Mouse (Mus musculus) midbrain, postnatal 0 days (tissue): ENCODE data around the gene Shisal2a. TPM values are rescaled to one million over a fixed set of nuclear protein-coding genes. Genes with fewer than 3 reads are reported as not detected.

Experiments used
- ATAC-seq: fragments of 200-750 bp; cut with Nextera tagmentation; 2 replicates; pipeline ENCODE4 v1.8.0; 2017; ENCODE audit warnings: moderate number of reproducible peaks, mild to moderate bottlenecking, moderate TSS enrichment, moderate library complexity; ENCODE audit not compliant: low FRiP score
- DNase-seq: peaks from one replicate; pipeline ENCODE4 v3.0.0-alpha.2; 2015; ENCODE audit warnings: low spot score
- H3K27ac ChIP-seq: fragments of 300-500 bp; sonication (generic); 2 replicates; pipeline ENCODE4 v1.5.1; 2014; ENCODE audit warnings: low read depth, mild to moderate bottlenecking, low read length, mixed read lengths
- H3K27me3 ChIP-seq: fragments of 300-500 bp; sonication (generic); 2 replicates; pipeline ENCODE4 v1.6.1; 2014; ENCODE audit warnings: low read length, control low read depth, mixed read lengths; ENCODE audit not compliant: insufficient read depth
- H3K36me3 ChIP-seq: fragments of 300-500 bp; sonication (generic); 2 replicates; pipeline ENCODE4 v1.6.1; 2014; ENCODE audit warnings: low read length, control low read depth, mixed read lengths; ENCODE audit not compliant: insufficient read depth
- H3K4me1 ChIP-seq: fragments of 300-500 bp; sonication (generic); 2 replicates; pipeline ENCODE4 v1.6.1; 2014; ENCODE audit warnings: mild to moderate bottlenecking, control low read depth, antibody characterized with exemption, low read length, mixed read lengths; ENCODE audit not compliant: insufficient read depth
- H3K4me2 ChIP-seq: fragments of 300-500 bp; sonication (generic); 2 replicates; pipeline ENCODE4 v1.6.1; 2014; ENCODE audit warnings: low read depth, mild to moderate bottlenecking, low read length, mixed read lengths; ENCODE audit not compliant: poor library complexity, severe bottlenecking
- H3K4me3 ChIP-seq: fragments of 300-500 bp; sonication (generic); 2 replicates; pipeline ENCODE4 v1.5.1; 2014; ENCODE audit warnings: low read depth, mild to moderate bottlenecking, low read length, moderate library complexity
- H3K9ac ChIP-seq: fragments of 300-500 bp; sonication (generic); replicated peaks from 2 replicates; pipeline ENCODE4 v1.6.1; 2014; ENCODE audit warnings: mild to moderate bottlenecking, low read length, moderate library complexity, mixed read lengths; ENCODE audit not compliant: poor library complexity, severe bottlenecking
- H3K9me3 ChIP-seq: fragments of 300-500 bp; sonication (generic); 2 replicates; pipeline ENCODE4 v1.6.1; 2016; ENCODE audit warnings: low read length, control low read depth
- CTCF ChIP-seq: IDR thresholded peaks from 2 replicates; pipeline ENCODE4 v1.5.1; 2016; ENCODE audit warnings: antibody characterized with exemption, mild to moderate bottlenecking
- WGBS: fragments of 180-500 bp; shearing (Covaris S2); extraction: QIAGEN DNeasy Blood & Tissue Kit; methylation state at CpG from one replicate; pipeline ENCODE4 v1.1.7; 2014; 5-methylcytosine and 5-hydroxymethylcytosine counted together
- polyA plus RNA-seq: library from polyadenylated mRNA; unstranded; fragments of >200 nt; fragmentation: Nextera tagmentation; extraction: Ambion mirVana; gene quantifications from 2 replicates; pipeline ENCODE4 v1.2.1, GENCODE M21; 2015
- total RNA-seq: library from RNA; depleted of rRNA; stranded (reverse); fragments of >200 nt; gene quantifications from 2 replicates; pipeline ENCODE4 v1.2.3, GENCODE M21; 2014

Gene Shisal2a
- total and polyA plus RNA-seq, 2 experiments from 2014 or later = 0.49 to 15.5 TPM

- no peaks in the 10 kb centered on the region for H3K27me3 ChIP-seq
- ATAC-seq (no peak), DNase-seq (no peak)
- TF ChIP-seq CTCF = no peak
- no peaks in the 10 kb centered on the region for H3K9me3 ChIP-seq
- H3K9ac ChIP-seq = no peak overlapping the region
- H3K4me1 ChIP-seq = 0 out of 2 replicates have a peak, but pooled peaks cover 2% of the 10 kb centered on the region
- no peak overlapping the region for H3K27ac ChIP-seq
- H3K36me3 ChIP-seq = peaks cover 5% of the 10 kb centered on the region
- H3K4me3 ChIP-seq = no peak overlapping the region
- WGBS = 87% methylated on average over 8 of the region's 8 CpGs
- no peak overlapping the region for H3K4me2 ChIP-seq
These were observed 20.9 kb upstream of the Shisal2a start for GRCm38 (mm10) chr4:108403861-108404635.

- no peak for ATAC-seq
- DNase-seq = no peak
- H3K36me3 ChIP-seq = peaks cover 5% of the 10 kb centered on the region
- no peak for TF ChIP-seq CTCF
- WGBS = 87% methylated on average over 10 of the region's 10 CpGs
- H3K27ac ChIP-seq = no peak overlapping the region
- H3K4me1 ChIP-seq = no peaks in the 10 kb centered on the region
- no peak overlapping the region for H3K4me2 ChIP-seq
- H3K9me3 ChIP-seq = no peaks in the 10 kb centered on the region
- H3K4me3 ChIP-seq = no peak overlapping the region
- no peaks in the 10 kb centered on the region for H3K27me3 ChIP-seq
- H3K9ac ChIP-seq = no peak overlapping the region
These were observed 17.2 kb upstream of the Shisal2a start for GRCm38 (mm10) chr4:108400395-108400794.

- Histone ChIP-seq H3K9ac (no peak overlapping the region), H3K27me3 (no peaks in the 10 kb centered on the region), H3K4me2 (no peak overlapping the region), H3K4me1 (no peaks in the 10 kb centered on the region), H3K27ac (no peak overlapping the region), H3K9me3 (no peaks in the 10 kb centered on the region), H3K36me3 (no peaks in the 10 kb centered on the region), H3K4me3 (no peak overlapping the region)
- ATAC-seq (no peak), DNase-seq (no peak)
- TF ChIP-seq CTCF = no peak
These were observed 11.1 kb upstream of the Shisal2a start for GRCm38 (mm10) chr4:108394236-108394635.

- ATAC-seq (no peak), DNase-seq (no peak)
- Histone ChIP-seq H3K9ac (no peak overlapping the region), H3K9me3 (no peaks in the 10 kb centered on the region), H3K4me3 (no peak overlapping the region), H3K27me3 (no peaks in the 10 kb centered on the region), H3K36me3 (no peaks in the 10 kb centered on the region), H3K4me1 (no peaks in the 10 kb centered on the region), H3K27ac (no peak overlapping the region), H3K4me2 (no peak overlapping the region)
- TF ChIP-seq CTCF = no peak
- WGBS = 85% methylated on average over 2 of the region's 2 CpGs
These were observed 9.4 kb upstream of the Shisal2a start for GRCm38 (mm10) chr4:108392558-108392957.

GRCm38 (mm10) chr4:108391124-108391523, 8.0 kb upstream of the Shisal2a start:
- Histone ChIP-seq H3K4me2 (no peak overlapping the region), H3K9me3 (no peaks in the 10 kb centered on the region), H3K36me3 (no peaks in the 10 kb centered on the region), H3K4me1 (no peaks in the 10 kb centered on the region), H3K27ac (no peak overlapping the region), H3K9ac (no peak overlapping the region), H3K27me3 (no peaks in the 10 kb centered on the region), H3K4me3 (no peak overlapping the region)
- ATAC-seq (no peak), DNase-seq (no peak)
- TF ChIP-seq CTCF = no peak
- 78% methylated on average over 5 of the region's 5 CpGs for WGBS

GRCm38 (mm10) chr4:108388741-108389140, 5.6 kb upstream of the Shisal2a start:
- no peak for TF ChIP-seq CTCF
- ATAC-seq (no peak), DNase-seq (no peak)
- Histone ChIP-seq H3K9ac (no peak overlapping the region), H3K4me1 (peaks cover 4% of the 10 kb centered on the region; the same call in 1 of the 2 replicates), H3K36me3 (no peaks in the 10 kb centered on the region), H3K27ac (no peak overlapping the region), H3K9me3 (no peaks in the 10 kb centered on the region), H3K4me2 (no peak overlapping the region), H3K27me3 (no peaks in the 10 kb centered on the region), H3K4me3 (no peak overlapping the region)
- WGBS = 50% methylated on average over 3 of the region's 3 CpGs
